Mouse (Mus musculus) splenic B cell, adult 2 months (primary cell): ENCODE measurements at regions not wholly inside any gene's neighbourhood (a gene's known extent, or its start where the extent isn't known, plus 50 kb on each side); places are given as distances from the start of the nearest gene placed in this dataset.
"Not testable (repeated sequence)": the region's sequence is repeated elsewhere in the genome, so short reads cannot be mapped to it uniquely, and the experiment has no call there.

Source experiments
- DNase-seq: peaks from one replicate; pipeline ENCODE4 v3.0.0-alpha.2; 2011; ENCODE audit warnings: low read depth, low spot score
- H3K27me3 ChIP-seq: 2 replicates; pipeline ENCODE4 v1.6.1; 2012; ENCODE audit warnings: mild to moderate bottlenecking, low read length, moderate library complexity, mixed read lengths; ENCODE audit not compliant: control insufficient read depth, poor library complexity, insufficient read depth, severe bottlenecking
- H3K36me3 ChIP-seq: 2 replicates; pipeline ENCODE4 v1.6.1; 2012; ENCODE audit warnings: mild to moderate bottlenecking, low read length, moderate library complexity, mixed read lengths; ENCODE audit not compliant: control insufficient read depth, poor library complexity, insufficient read depth, severe bottlenecking

GRCm38 (mm10) chr17:13432256-13432655 is 77.9 kb downstream of the Tcp10c start:
- not testable (repeated sequence) for DNase-seq, H3K36me3 ChIP-seq, H3K27me3 ChIP-seq

DNA sequence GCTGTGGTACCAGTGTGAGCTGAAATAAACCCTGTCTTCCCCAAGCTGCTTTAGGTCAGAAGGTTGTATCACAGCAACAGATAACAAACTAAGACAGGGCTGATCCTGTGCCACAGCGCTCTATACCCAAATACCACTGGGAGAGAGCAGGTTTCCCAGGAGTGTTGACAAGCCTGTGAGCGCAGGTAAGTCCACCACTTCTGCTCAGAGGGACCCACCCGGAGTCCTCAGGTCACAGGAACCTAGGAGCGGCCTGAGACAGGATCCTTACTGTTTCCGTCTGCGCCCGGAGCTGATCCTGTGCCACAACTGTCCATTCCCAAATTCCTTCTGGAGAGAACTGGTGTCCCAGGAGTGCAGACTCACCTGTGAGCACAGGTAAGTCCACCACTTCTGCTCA is 79.8 kb downstream of the Tcp10c start:
- H3K27me3 ChIP-seq, H3K36me3 ChIP-seq, DNase-seq: not testable (repeated sequence)

- DNase-seq, H3K36me3 ChIP-seq, H3K27me3 ChIP-seq: not testable (repeated sequence)
Observed at GRCm38 (mm10) chr17:13438790-13439189, 84.4 kb downstream of the Tcp10c start.

DNA sequence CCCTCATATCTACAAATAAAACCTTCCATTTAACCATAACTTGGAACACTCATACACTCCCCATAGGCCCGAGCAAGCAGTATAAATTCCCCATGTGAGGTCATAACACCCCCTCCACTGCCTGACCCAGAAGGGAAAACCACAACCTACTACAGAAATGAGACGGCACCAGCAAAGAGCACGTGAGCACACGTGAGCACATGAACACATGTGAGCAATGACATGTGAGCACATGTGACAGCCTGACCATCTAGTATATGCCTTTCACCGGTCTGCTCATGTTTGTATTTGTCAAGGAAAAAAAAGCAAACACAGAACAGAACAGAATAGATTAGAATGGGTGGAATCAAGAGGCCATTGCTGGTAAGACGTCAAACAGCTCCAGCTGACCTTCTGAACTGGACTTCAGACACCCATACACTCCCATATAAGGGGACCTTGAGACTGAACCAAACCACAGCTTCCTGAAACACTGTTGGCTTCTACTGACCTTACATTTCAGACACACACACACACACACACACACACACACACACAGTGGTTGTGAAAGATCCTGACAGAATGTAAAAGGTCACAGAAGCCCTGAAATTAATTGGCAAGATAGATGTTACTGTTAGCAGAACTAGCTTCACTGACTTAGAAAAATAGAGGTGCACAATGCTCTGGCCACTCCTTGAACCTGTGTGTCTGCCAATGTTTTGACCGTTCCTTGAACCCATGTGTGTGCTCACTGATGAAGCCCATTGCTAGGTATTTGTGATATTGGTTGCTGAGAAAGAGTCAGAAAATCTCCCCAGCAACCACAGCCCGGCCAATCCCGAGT is 86.5 kb downstream of the Tcp10c start:
- not testable (repeated sequence) for H3K36me3 ChIP-seq, H3K27me3 ChIP-seq, DNase-seq

DNA sequence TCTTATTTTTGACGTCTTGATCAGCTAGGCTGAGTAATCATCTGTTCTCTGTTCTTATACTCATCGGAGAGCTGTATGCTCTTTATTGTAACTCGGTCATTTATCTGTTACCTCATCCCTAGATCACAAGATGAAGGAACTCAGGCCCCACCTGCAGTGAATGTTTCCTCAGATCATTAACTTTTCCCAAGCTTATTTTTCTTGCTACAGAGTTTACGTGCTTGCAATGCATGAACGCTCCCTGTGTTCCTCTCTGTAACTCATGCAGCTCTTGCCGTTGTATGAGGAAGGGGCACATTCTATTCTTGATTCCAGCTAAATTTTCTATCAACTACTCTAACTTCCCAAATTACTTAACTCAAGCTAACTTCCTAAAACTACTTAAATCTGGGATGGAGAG is 87.9 kb downstream of the Tcp10c start:
- H3K36me3 ChIP-seq, H3K27me3 ChIP-seq, DNase-seq: not testable (repeated sequence)

DNA sequence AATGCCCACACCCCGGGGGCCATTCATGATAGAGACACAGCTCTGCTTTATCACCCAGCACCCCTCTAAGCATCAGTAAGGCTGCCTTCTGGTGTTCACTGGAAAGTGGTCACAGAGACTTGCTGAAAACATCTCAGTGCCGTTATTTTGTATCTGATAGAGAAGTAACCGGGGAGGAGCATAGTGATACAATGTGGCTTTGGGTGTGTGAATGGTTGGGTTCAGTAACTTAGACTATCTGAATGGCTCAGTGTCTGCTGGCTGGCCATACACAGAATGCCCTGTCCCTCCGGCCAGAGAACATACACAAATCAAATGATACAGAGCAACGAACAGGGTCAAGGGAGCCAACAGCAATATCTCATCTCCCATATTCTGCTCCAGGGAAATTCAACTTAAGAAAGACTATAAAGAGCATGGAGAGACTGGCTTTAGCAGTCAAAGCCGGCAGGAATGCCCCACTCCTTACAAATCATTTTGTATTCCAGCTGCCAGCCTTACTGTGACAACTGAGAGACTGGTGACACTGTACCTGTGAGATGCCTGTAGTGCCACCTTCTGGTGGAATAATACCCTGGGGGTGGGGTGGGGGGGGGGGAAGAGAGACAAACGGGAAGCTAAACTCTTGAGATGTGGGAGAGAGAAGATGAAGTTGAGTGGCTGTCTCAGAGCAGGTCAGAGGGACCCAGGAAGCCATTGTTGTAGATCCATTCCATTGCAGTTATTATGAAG is 102.7 kb downstream of the Tcp10c start:
- DNase-seq, H3K27me3 ChIP-seq, H3K36me3 ChIP-seq: not testable (repeated sequence)

DNA sequence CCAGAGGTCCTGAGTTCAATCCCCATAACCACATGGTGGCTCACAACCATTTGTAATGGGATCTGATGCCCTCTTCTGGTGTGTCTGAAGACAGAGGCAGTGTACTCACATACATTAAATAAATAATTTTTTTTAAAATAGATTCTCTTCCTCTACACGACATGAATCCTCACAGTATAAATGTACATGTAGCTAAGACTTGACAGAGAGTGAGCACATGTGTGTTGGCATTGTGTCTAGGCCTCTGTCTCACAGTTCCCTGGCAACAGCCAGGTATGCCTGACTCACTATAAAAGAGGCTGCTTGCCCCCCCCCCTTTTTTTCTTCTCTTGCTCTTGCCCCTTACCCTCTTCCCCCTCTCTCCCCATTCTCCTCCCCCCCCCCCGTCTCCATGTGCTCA is 103.6 kb downstream of the Tcp10c start:
- not testable (repeated sequence) for H3K36me3 ChIP-seq, H3K27me3 ChIP-seq, DNase-seq

GRCm38 (mm10) chr17:13458814-13459213 is 104.4 kb downstream of the Tcp10c start:
- H3K27me3 ChIP-seq: not testable (repeated sequence)

DNA sequence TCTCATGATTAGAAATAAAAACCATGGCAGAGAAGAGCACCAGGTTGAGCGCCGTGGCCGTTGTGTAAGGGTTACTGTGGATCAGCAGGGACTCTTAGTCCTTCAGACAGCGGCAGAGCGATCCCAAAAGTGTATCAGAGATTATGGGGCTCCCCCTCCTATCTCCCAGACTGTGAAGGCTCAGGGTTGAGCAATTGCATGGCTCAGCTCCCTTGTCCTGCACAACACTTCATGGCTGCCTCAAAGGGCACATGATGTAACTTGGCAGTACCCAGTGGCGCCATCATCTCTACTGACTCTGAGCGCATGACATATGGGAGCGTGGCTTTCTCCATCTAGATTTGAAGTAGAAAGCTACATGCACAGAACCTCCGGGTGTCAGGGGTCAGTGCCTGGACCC is 108.3 kb downstream of the Tcp10c start:
- not testable (repeated sequence) for H3K27me3 ChIP-seq, DNase-seq, H3K36me3 ChIP-seq

More at GRCm38 (mm10) chr17:13458814-13459213, 104.4 kb downstream of the Tcp10c start:
- not testable (repeated sequence) for DNase-seq, H3K36me3 ChIP-seq

DNA sequence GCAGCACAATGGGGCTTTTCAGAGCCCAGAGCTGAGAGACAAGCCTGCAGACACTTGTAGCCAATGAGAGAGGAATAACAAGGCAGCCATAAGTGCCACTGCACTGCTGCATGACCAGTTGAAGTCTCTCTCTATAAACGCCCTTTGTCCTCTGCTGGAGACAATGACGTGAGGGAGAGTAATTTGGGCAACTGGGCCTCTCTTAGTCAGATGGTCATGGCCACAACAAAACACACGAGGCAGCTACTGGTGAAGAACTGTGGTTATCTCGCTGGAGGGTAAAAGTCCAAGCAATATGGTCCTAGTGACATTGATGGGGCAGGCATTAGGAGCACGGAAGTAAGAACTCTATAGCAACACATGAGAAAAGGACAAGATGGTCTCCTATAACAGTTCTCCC is 111.5 kb downstream of the Tcp10c start:
- H3K27me3 ChIP-seq, H3K36me3 ChIP-seq, DNase-seq: not testable (repeated sequence)

DNA sequence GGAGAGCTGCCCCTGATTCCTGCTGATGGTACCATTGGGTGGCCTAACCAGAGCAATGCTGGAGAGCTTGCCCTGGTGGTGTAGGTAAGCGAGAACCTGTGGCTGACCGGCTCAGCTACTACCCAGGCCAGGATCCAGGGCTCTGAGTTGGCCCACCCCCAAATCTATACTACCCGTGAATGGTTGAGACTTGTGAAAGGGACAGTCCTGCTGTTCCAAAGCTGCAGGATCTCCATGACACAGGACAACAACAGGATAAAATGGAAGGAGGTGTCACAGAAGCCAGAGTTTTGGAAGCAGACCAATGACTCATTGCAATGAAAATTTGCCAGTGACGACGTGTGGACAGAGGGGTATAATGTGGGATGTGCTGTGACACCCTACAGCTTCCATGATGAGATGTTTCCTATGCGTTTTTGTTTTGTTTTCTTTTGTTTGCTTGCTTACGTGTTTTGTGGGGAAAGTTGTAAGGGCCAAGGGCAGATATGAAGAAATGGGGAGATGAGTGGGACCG is 115.6 kb downstream of the Tcp10c start:
- not testable (repeated sequence) for H3K27me3 ChIP-seq, H3K36me3 ChIP-seq, DNase-seq

DNA sequence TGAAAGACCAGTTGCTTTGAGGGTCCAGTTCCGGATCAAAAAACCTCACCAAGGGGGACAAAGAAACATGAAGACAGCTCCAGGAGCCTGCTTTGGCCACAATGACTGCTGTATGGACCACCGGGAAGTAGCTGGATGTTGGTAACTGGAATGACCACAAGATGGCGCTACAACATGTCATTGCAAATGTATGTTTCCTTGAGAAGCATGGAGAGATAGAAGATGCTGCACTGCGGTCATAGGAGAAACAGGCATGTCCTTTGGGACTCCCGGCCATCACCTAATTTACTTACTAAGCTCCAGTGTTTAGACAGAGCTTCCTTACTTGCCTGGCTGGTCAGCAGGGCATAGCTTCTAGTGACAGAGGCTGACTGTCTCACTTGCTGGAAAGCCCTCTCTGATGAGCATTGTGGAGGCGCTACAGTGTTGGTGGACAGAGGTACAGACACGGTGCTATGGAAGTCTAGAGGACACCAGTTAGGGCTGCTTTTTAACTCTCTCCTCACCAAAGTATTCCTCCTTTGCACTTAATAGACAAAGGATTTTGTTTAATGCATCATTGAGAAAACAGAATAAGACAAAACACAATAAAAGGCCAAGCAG is 118.2 kb downstream of the Tcp10c start:
- no peaks in the 10 kb centered on the region for H3K36me3 ChIP-seq

GRCm38 (mm10) chr17:13474310-13475094 is 120.1 kb downstream of the Tcp10c start:
- Histone ChIP-seq H3K36me3 (no peaks in the 10 kb centered on the region), H3K27me3 (no peaks in the 10 kb centered on the region)
- DNase-seq: no peak

More for the DNA sequence above, 118.2 kb downstream of the Tcp10c start:
- DNase-seq: peak; percentile 70
- no peaks in the 10 kb centered on the region for H3K27me3 ChIP-seq

- Histone ChIP-seq H3K27me3 (no peaks in the 10 kb centered on the region), H3K36me3 (no peaks in the 10 kb centered on the region)
- DNase-seq: no peak
Observed at GRCm38 (mm10) chr17:13478866-13479571, 124.6 kb downstream of the Tcp10c start.
